Mouse (Mus musculus) stomach, embryonic 14.5 days (tissue): ENCODE results near the gene Nfic. TPM values are rescaled to one million over a fixed set of nuclear protein-coding genes. Genes with fewer than 3 reads are reported as not detected.

Experiments used
- ATAC-seq: fragments of 200-750 bp; cut with Nextera tagmentation; 2 replicates; pipeline ENCODE4 v1.8.0; 2017; ENCODE audit warnings: low read depth, moderate TSS enrichment; ENCODE audit not compliant: insufficient number of reproducible peaks, insufficient read depth, low FRiP score
- H3K27ac ChIP-seq: fragments of 300-500 bp; sonication (generic); 2 replicates; pipeline ENCODE4 v1.5.1; 2014; ENCODE audit warnings: mild to moderate bottlenecking, low read length, moderate library complexity, mixed read lengths
- H3K27me3 ChIP-seq: fragments of 300-500 bp; sonication (generic); 2 replicates; pipeline ENCODE4 v1.6.1; 2014; ENCODE audit warnings: low read length, control low read depth, mixed read lengths; ENCODE audit not compliant: control insufficient read depth, insufficient read depth
- H3K36me3 ChIP-seq: fragments of 300-500 bp; sonication (generic); 2 replicates; pipeline ENCODE4 v1.6.1; 2014; ENCODE audit warnings: mild to moderate bottlenecking, control low read depth, low read length, moderate library complexity, mixed read lengths; ENCODE audit not compliant: control insufficient read depth, insufficient read depth
- H3K4me1 ChIP-seq: fragments of 300-500 bp; sonication (generic); 2 replicates; pipeline ENCODE4 v1.6.1; 2014; ENCODE audit warnings: low read length, control low read depth, mixed read lengths; ENCODE audit not compliant: control insufficient read depth, insufficient read depth
- H3K4me2 ChIP-seq: fragments of 300-500 bp; sonication (generic); replicated peaks from 2 replicates; pipeline ENCODE4 v1.6.1; 2014; ENCODE audit warnings: low read depth, low read length, control low read depth
- H3K4me3 ChIP-seq: fragments of 300-500 bp; sonication (generic); 2 replicates; pipeline ENCODE4 v1.5.1; 2014; ENCODE audit warnings: low read depth, low read length, control low read depth
- H3K9ac ChIP-seq: fragments of 300-500 bp; sonication (generic); replicated peaks from 2 replicates; pipeline ENCODE4 v1.6.1; 2014; ENCODE audit warnings: low read depth, mild to moderate bottlenecking, control low read depth, low read length, moderate library complexity, mixed read lengths
- H3K9me3 ChIP-seq: fragments of 300-500 bp; sonication (generic); 2 replicates; pipeline ENCODE4 v1.6.1; 2016; ENCODE audit warnings: low read depth, low read length, control low read depth; ENCODE audit not compliant: control insufficient read depth
- WGBS: fragments of 180-500 bp; shearing (Covaris S2); extraction: QIAGEN DNeasy Blood & Tissue Kit; methylation state at CpG from one replicate; pipeline ENCODE4 v1.1.7; 2014; 5-methylcytosine and 5-hydroxymethylcytosine counted together
- polyA plus RNA-seq: library from polyadenylated mRNA; unstranded; fragments of >200 nt; fragmentation: Nextera tagmentation; extraction: Ambion mirVana; gene quantifications from 2 replicates; pipeline ENCODE4 v1.2.1, GENCODE M21; 2014

Nfic gene
- polyA plus RNA-seq, 1 experiment from 2014 or later = 80.1 TPM

DNA sequence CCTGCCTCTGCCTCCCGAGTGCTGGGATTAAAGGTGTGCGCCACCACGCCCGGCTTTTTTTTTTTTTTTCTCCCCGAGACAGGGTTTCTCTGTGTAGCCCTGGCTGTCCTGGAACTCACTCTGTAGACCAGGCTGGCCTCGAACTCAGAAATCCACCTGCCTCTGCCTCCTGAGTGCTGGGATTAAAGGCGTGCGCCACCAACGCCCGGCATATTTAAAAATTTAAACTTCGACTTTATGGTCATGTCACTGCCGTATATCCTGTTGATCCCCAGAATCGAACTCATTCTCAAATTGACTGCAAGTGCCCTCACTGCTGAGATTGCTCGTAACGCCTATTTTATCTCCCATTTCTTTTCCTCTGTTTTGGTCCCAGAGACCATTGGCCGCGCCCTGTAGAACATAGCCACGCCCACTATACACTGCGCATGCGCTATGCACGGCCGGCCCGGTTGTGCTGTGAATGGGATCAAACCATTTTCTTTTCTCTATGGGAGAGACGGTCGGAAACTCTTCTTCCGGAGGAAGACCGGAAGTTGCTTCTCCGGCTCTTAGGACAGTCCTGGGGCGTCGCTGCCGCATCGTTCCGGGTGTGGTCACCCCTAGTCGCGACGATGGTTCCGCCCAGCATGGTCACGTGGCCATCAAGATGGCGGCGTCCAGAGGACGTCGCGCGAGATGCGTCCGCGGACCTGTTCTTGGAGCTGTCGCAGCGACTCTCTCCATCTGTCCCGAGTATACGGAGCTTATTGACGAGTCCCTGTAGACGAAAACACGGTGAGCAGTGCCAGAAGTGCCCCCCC lies 71.4 kb downstream of the Nfic start, which contains the start of the genes Dohh and Gm48551:
Dohh (plus strand) TSS at position 627 of the 803 bp plus-strand sequence.
Gm48551 (plus strand) TSS at position 665 of the 803 bp plus-strand sequence.
- no peaks in the 10 kb centered on the region for H3K27me3 ChIP-seq
- ATAC-seq = peak; percentile 92

DNA sequence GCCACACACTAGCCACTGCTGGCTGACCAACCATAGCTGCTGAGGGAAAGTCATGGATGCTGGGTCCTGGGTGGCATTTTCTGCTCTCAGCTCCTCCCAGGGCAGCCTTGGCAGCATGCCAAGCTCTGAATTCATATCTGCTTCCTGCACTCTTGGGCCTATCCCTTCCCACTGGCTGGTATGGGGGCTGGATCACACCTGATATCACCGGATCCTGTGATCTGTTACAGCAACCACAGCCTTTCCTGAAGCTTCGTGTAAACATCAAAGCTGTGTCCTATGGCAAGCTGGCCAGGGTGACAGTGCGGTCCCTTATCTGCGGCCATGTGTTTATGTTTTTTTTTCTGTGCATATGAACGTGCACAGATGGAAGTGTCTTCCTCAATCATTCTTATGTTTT lies 73.4 kb downstream of the Nfic start:
- Histone ChIP-seq H3K4me1 (peaks cover 17% of the 10 kb centered on the region), H3K36me3 (peaks cover 12% of the 10 kb centered on the region), H3K4me2 (no peak overlapping the region), H3K9ac (no peak overlapping the region), H3K9me3 (no peaks in the 10 kb centered on the region), H3K27ac (no peak overlapping the region), H3K4me3 (no peak overlapping the region), H3K27me3 (no peaks in the 10 kb centered on the region)
- no peak for ATAC-seq
- WGBS = 69% methylated on average over 5 of the region's 5 CpGs

More for the DNA sequence above, 71.4 kb downstream of the Nfic start, which contains the start of the genes Dohh and Gm48551:
- Histone ChIP-seq H3K27ac (peak within 1 kb of the TSS; percentile 79; the same call in 1 of the 2 replicates), H3K4me1 (peaks cover 12% of the 10 kb centered on the region), H3K9me3 (no peaks in the 10 kb centered on the region), H3K36me3 (peaks cover 25% of the 10 kb centered on the region), H3K4me3 (peak within 1 kb of the TSS; percentile 96), H3K9ac (peak within 1 kb of the TSS; percentile 80), H3K4me2 (peak within 1 kb of the TSS; percentile 80)
- 4% methylated on average over 52 of the region's 54 CpGs for WGBS

DNA sequence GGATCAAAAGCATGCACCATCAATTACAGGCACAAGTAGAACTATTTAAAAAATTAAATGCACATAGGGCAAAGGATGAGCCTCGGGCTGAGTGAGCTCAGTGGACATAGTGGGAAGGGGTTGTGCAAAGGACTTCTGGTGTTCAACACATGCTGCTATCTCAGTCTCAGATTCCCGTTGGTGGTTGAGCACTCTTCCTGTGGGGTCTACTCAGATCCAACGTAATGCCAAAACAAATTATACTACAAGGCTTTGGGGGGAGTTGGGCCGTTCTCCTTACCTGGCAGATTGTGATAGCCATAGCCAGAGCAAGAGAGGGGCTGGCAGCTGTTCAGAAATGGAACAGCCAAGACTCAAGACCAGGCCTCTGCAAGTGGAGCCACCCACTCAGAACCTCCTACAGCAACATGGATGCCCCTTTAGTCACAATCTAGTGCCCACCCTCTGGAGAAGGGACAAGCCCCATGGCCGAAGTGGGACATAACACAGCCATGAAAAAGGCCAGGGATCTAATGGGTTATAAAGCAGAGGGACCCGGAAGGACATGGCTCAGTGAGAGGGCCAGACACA lies 75.5 kb downstream of the Nfic start:
- 91% methylated on average over 6 of the region's 6 CpGs for WGBS
- Histone ChIP-seq H3K4me2 (no peak overlapping the region), H3K36me3 (peaks cover 8% of the 10 kb centered on the region; the same call in 1 of the 2 replicates), H3K27ac (no peak overlapping the region), H3K9me3 (no peaks in the 10 kb centered on the region), H3K4me3 (no peak overlapping the region), H3K9ac (no peak overlapping the region), H3K4me1 (peaks cover 17% of the 10 kb centered on the region), H3K27me3 (no peaks in the 10 kb centered on the region)
- no peak for ATAC-seq

DNA sequence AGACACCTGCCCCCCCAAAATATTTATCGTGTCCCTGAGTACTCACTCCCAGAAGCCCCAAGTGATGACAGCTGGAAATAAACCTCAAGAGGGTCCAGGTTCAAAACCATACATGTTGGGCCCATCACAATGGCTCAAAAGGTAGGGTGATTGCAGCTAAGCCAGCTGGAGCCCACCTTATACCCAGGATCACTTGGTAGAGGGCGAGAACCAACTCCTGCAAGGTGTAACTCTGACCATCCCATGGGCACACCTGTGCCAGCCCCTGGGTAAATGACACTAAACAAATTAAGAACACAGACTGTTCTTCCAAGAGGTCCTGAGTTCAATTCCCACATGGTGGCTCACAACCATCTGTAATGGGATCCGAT lies 76.3 kb downstream of the Nfic start:
- Histone ChIP-seq H3K9ac (peak overlapping the region; percentile 18), H3K27me3 (no peaks in the 10 kb centered on the region), H3K4me2 (peak overlapping the region; percentile 56), H3K4me1 (peaks cover 16% of the 10 kb centered on the region), H3K27ac (peak overlapping the region; percentile 62; the same call in 1 of the 2 replicates), H3K9me3 (no peaks in the 10 kb centered on the region), H3K36me3 (peaks cover 11% of the 10 kb centered on the region; the same call in 1 of the 2 replicates), H3K4me3 (peak overlapping the region; percentile 79)
- 63% methylated on average over 3 of the region's 3 CpGs for WGBS
- ATAC-seq = no peak

DNA sequence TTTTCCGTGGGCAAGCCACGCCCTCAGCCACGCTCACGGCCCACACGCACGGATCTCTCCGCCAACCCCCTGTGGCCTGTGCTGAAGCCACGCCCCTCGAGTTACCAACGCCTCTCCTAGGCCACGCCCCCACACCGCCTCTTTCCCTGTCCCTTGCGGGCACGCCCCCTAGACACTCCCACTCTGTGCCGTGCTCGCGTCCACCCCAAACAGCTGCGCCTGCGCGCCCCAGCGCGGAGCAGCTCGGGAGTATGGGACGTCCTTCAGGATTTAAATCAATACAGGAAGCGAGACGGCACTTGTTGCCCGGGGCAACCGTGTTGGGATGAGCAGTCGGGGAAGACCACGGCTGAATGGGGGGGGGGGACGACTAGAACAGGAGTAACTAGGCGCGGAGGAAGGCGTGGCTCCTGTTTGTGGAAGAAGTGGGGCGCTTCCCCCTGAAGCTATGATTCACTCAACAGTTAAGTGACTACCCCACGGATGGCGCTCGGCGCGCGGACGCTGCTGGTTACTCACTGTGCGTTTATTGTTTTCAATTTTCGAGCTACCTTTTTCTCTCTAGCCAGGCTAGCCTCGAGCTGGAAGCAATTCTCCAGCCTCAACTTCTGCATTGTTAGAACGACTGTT lies 76.8 kb downstream of the Nfic start:
- H3K9ac ChIP-seq = peak overlapping the region; percentile 18

GRCm38 (mm10) chr10:81377793-81378552 lies 77.5 kb downstream of the Nfic start, which contains the start of gene Fzr1:
Gene Fzr1, minus strand, starts transcription at chr10:81378516.
- Histone ChIP-seq H3K4me3 (peak within 1 kb of the TSS; percentile 79), H3K9ac (peak within 1 kb of the TSS; percentile 89), H3K4me2 (peak within 1 kb of the TSS; percentile 79), H3K4me1 (peaks cover 16% of the 10 kb centered on the region), H3K9me3 (no peaks in the 10 kb centered on the region), H3K36me3 (peaks cover 23% of the 10 kb centered on the region; the same call in 1 of the 2 replicates), H3K27ac (peak within 1 kb of the TSS; percentile 72; the same call in 1 of the 2 replicates), H3K27me3 (no peaks in the 10 kb centered on the region)
- ATAC-seq = peak; percentile 30
- WGBS = 2% methylated on average over 56 of the region's 59 CpGs

More for the DNA sequence above, 76.8 kb downstream of the Nfic start:
- Histone ChIP-seq H3K27me3 (no peaks in the 10 kb centered on the region), H3K4me1 (peaks cover 16% of the 10 kb centered on the region), H3K36me3 (peaks cover 16% of the 10 kb centered on the region; the same call in 1 of the 2 replicates), H3K27ac (peak overlapping the region; percentile 62; the same call in 1 of the 2 replicates), H3K4me3 (peak overlapping the region; percentile 79), H3K4me2 (peak overlapping the region; percentile 56), H3K9me3 (no peaks in the 10 kb centered on the region)
- under 1% methylated on average over 46 of the region's 46 CpGs for WGBS
- ATAC-seq = peak; percentile 97

GRCm38 (mm10) chr10:81377362-81377664 lies 78.1 kb downstream of the Nfic start:
- H3K27ac ChIP-seq = no peak overlapping the region
- H3K4me3 ChIP-seq = peak overlapping the region; percentile 79
- peak overlapping the region; percentile 79 for H3K4me2 ChIP-seq
- H3K4me1 ChIP-seq = peaks cover 16% of the 10 kb centered on the region
- H3K27me3 ChIP-seq = no peaks in the 10 kb centered on the region
- no peak for ATAC-seq
- no peaks in the 10 kb centered on the region for H3K9me3 ChIP-seq
- whole genome bisulfite sequencing = 28% methylated on average over 2 of the region's 2 CpGs
- peaks cover 29% of the 10 kb centered on the region; the same call in 1 of the 2 replicates for H3K36me3 ChIP-seq
- H3K9ac ChIP-seq = peak overlapping the region; percentile 89
